ENCODE assay signal across 16 mouse cellular contexts in the genomic region with DNA sequence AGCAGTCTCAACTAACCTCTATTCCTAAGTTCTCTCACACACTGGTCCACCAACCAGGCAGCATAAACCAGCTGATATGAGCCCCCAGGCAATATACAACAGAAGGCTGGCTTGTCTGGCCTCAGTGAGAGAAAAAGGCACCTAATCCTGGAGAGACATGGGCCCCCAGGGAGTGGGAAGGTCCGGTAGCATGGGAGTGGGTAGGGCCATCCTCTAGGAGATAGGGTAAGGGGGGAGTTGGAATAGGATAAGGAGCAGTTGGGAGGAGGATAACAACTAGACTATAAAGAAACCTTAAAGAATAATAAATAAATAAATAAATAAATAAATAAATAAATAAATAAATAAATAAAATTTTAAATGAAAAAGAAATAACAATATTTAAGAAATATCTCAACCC.
"Had no signal": no experiment of that assay in that cellular context is flagged by ENCODE, and none has a peak within 500 bp of the region (broad histone marks: within the 10 kb centered on the region; RNA-seq: fewer than 3 reads in every experiment).

No protein-coding gene starts in this region.

- H3K4me1 ChIP-seq: neural tube, embryonic 13.5 days; neural tube, embryonic 15.5 days; stomach, embryonic 15.5 days had no signal

- H3K9ac ChIP-seq: neural tube, embryonic 13.5 days; neural tube, embryonic 15.5 days; stomach, embryonic 15.5 days had no signal

- H3K27me3 ChIP-seq: neural tube, embryonic 13.5 days; neural tube, embryonic 15.5 days; stomach, embryonic 15.5 days had no signal

- H3K9me3 ChIP-seq: neural tube, embryonic 13.5 days; neural tube, embryonic 15.5 days; stomach, embryonic 15.5 days had no signal

- H3K4me3 ChIP-seq: neural tube, embryonic 13.5 days; neural tube, embryonic 15.5 days; stomach, embryonic 15.5 days had no signal

- DNase-seq: retina, postnatal 1 day; right cerebral cortex, adult 18-20 months; right cerebral cortex, postnatal 14 days; right cerebral cortex, postnatal 25 days; right cerebral cortex, postnatal 4 days; spleen, adult 18-20 months; thymus, adult 18-20 months; thymus, adult 2 months; thymus, postnatal 14 days; thymus, postnatal 25 days; thymus, postnatal 36 days; thymus, postnatal 4 days had no signal

- H3K36me3 ChIP-seq: neural tube, embryonic 13.5 days; neural tube, embryonic 15.5 days; stomach, embryonic 15.5 days had no signal

- H3K27ac ChIP-seq: neural tube, embryonic 13.5 days; neural tube, embryonic 15.5 days; stomach, embryonic 15.5 days; stomach, postnatal 0 days had no signal

- H3K4me2 ChIP-seq: neural tube, embryonic 13.5 days; neural tube, embryonic 15.5 days; stomach, embryonic 15.5 days had no signal
